Mouse (Mus musculus): ENCODE results near the gene Fgfr2.

DNA sequence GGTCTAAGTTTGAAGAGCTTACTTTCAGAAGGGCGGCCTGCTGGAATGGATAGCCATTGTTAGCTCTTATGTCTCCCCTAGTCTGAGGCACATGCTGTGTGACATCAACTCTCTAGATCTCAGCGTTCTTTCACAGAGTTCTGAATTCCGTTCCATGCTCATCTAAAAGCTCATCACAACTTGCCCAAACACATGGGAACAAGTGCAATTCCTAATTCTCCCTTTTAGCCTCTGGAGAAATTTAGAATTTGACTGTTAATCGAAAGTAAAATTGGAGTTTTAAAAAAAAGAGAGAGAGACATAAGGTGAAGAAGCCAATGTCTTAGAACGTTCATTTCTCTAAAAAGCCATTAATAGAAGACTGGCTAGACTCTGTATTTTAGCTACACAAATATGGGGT, 1793.7 kb downstream of the Fgfr2 start, which contains the start of gene Fam24b:
- TF ChIP-seq CTCF (IDR thresholded peaks at IDR 0.05; ENCODE audit: control insufficient read depth, insufficient read depth, insufficient replicate concordance, low read depth, low read length), result no peak
- no peak for TF ChIP-seq POLR2A (IDR thresholded peaks at IDR 0.05; ENCODE audit: control insufficient read depth, low read depth, low read length)
